Mouse (Mus musculus) left cerebral cortex, postnatal 10 days (tissue): ENCODE data around the gene Il19. TPM values are rescaled to one million over a fixed set of nuclear protein-coding genes. Genes with fewer than 3 reads are reported as not detected.

Source experiments
- DNase-seq, 2 experiments: peaks; one replicate each; pipeline ENCODE4 v3.0.0; 2021 to 2022; ENCODE audit warnings: low spot score in 2 of 2, mixed read lengths in 1 of 2; ENCODE audit errors: extremely low spot score in 1 of 2
- intact Hi-C: fragments of 180-260 bp; cut with DNase I; formaldehyde crosslinking; loops from one replicate; pipeline ENCODE4 v1.15.1; 2025
- total RNA-seq, 2 experiments: library from RNA; stranded (reverse); gene quantifications; 2 replicates each; pipeline ENCODE4 v1.2.3; 2021

Il19 gene
- total RNA-seq, 2 experiments from 2014 or later: not detected

DNA sequence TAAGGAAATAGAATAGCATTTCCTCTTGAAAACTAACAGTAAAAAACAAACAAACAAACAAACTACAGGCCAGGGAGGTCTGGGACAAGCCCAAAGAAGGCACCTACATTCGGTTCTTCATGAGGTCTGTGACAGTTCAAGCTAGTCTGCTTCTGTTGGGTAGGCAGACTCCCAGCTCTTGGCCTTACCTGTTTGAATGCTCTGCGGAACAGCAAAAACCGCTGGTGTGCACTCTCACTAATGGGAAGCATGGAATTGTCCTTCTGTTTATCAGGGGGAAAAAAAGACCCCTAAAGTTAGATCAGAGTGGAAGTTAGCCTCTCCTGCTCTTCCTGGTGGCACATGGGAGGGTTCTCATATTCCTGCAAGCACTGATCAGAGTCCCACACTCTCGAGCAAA is 56.8 kb downstream of the Il19 start:
- DNase-seq: no peak
- intact Hi-C loops: no loop called here

Other genes with a start within 250 kb of the Il19 start
- not detected for gene Gm29427, start 224.3 kb downstream of the Il19 start, total RNA-seq
- 10 to 100 TPM; 10.3 to 10.4 TPM for gene Yod1, start 222.8 kb downstream of the Il19 start, total RNA-seq
- gene Pfkfb2, start 210.9 kb downstream of the Il19 start, total RNA-seq: 10 to 100 TPM; 42.5 to 43.7 TPM
- gene AA986860, start 208.1 kb downstream of the Il19 start, total RNA-seq: 1 to 10 TPM in 1 of 2 experiments, under 1 TPM in 1; 0.92 to 1.0 TPM
- gene Fcamr, start 139.2 kb downstream of the Il19 start, total RNA-seq: not detected
- under 1 TPM; 0.08 to 0.21 TPM for gene Pigr, start 113.4 kb downstream of the Il19 start, total RNA-seq
- under 1 TPM in 1 of 2 experiments, not detected in 1; 0.79 TPM for gene Fcmr, start 74.4 kb downstream of the Il19 start, total RNA-seq
- gene Il24, start 52.7 kb downstream of the Il19 start, total RNA-seq: not detected
- not detected for gene Il20, start 28.7 kb downstream of the Il19 start, total RNA-seq
- gene Il10, start 79.7 kb upstream of the Il19 start, total RNA-seq: not detected
- 10 to 100 TPM; 26.8 to 31.1 TPM for gene Mapkapk2, start 157.7 kb upstream of the Il19 start, total RNA-seq
- gene Dyrk3, start 198.2 kb upstream of the Il19 start, total RNA-seq: 10 to 100 TPM in 1 of 2 experiments, 1 to 10 TPM in 1; 9.9 to 11.3 TPM
- 10 to 100 TPM; 37.9 to 39.6 TPM for gene Eif2d, start 213.1 kb upstream of the Il19 start, total RNA-seq